Mouse (Mus musculus): ENCODE results near the gene Stat3. TPM values are rescaled to one million over a fixed set of nuclear protein-coding genes. Genes with fewer than 3 reads are reported as not detected.
A peak's percentile ranks its signal among the peaks of the same experiment; 100 is the strongest.

Stat3 gene
- total and polyA plus RNA-seq, 3 experiments: 25.7 to 249 (median 64.7) TPM

DNA sequence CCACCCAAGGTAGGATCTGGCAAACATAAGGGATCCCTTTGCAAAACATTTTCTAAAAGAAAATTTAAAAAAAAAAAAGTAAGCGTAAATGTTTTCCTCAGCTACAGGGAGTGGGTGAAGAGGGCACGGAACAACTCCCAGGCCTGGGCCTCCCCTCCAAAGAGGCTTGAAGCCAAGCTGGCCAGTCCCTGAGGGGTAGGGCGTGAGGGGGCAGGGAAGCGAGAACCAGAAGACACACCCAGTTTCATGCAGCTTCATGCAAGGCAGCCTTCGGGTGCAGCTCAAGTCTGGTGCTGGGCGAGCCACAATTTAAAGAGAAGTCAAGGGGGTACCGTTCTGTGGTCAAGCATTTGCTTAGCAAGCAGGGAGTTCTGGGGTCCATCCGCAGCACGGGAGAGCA lies 24.3 kb upstream of the Stat3 start:
- DNase-seq (ENCODE audit: low read depth, low spot score): no peak
- Histone ChIP-seq H3K79me2 (ENCODE audit: control insufficient read depth, insufficient read depth, low read length, poor library complexity) (no peaks in the 10 kb centered on the region), H3K9ac (ENCODE audit: control insufficient read depth, low read depth, low read length, poor library complexity, severe bottlenecking) (no peak overlapping the region), H3K4me1 (ENCODE audit: control insufficient read depth in 1 of 2, insufficient read depth in 2 of 2, low read length in 2 of 2) (peaks cover 11 to 25% of the 10 kb centered on the region in 2 experiments), H3K36me3 (ENCODE audit: control insufficient read depth in 1 of 2, insufficient read depth in 2 of 2, low read length in 2 of 2) (peaks cover 0 to 11% of the 10 kb centered on the region in 2 experiments; a peak in 2 of 4 replicates), H3K27me3 (ENCODE audit: control insufficient read depth in 1 of 2, insufficient read depth in 2 of 2, low read length in 2 of 2) (no peaks in the 10 kb centered on the region), H3K4me3 (ENCODE audit: control insufficient read depth in 1 of 2, insufficient read depth in 1 of 2, low read depth in 2 of 2, low read length in 2 of 2) (no peak overlapping the region), H3K9me3 (replicated peaks; ENCODE audit: insufficient read depth, low read length) (no peaks in the 10 kb centered on the region), H3K27ac (ENCODE audit: control insufficient read depth, low read depth, low read length) (no peak overlapping the region)
- TF ChIP-seq TBP (IDR thresholded peaks at IDR 0.05; ENCODE audit: low read depth, low read length): no peak
- no peak for TF ChIP-seq TCF12 (IDR thresholded peaks at IDR 0.05; ENCODE audit: low read depth, low read length)
- no peak for TF ChIP-seq MYB (IDR thresholded peaks at IDR 0.05; ENCODE audit: low read depth, low read length)
- TF ChIP-seq ETS1 (IDR thresholded peaks at IDR 0.05; ENCODE audit: low read depth, low read length): no peak
- TF ChIP-seq NRF1 (IDR thresholded peaks at IDR 0.05; ENCODE audit: insufficient read depth, low read depth, low read length, poor library complexity, severe bottlenecking): no peak
- no peak for TF ChIP-seq ZMIZ1 (IDR thresholded peaks at IDR 0.05; ENCODE audit: low read depth, low read length)
- TF ChIP-seq POLR2A (IDR thresholded peaks at IDR 0.05; ENCODE audit: control insufficient read depth in 1 of 2, insufficient read depth in 1 of 2, low read depth in 1 of 2, low read length in 2 of 2, poor library complexity in 1 of 2): no peak
- TF ChIP-seq KAT2A (conservative IDR thresholded peaks at IDR 0.05; ENCODE audit: low read depth, low read length): no peak
- no peak for TF ChIP-seq E2F4 (IDR thresholded peaks at IDR 0.05; ENCODE audit: borderline replicate concordance, low read depth, low read length)
- TF ChIP-seq MAZ (IDR thresholded peaks at IDR 0.05; ENCODE audit: low read depth, low read length): no peak
- no peak for TF ChIP-seq CTCF (IDR thresholded peaks at IDR 0.05 in 2 of 3, conservative IDR thresholded peaks at IDR 0.05 in 1 of 3; ENCODE audit: control insufficient read depth in 1 of 3, insufficient read depth in 1 of 3, low read depth in 2 of 3, low read length in 3 of 3, poor library complexity in 1 of 3, severe bottlenecking in 1 of 3)
- TF ChIP-seq MAFK (IDR thresholded peaks at IDR 0.05; ENCODE audit: borderline replicate concordance, low read depth, low read length): no peak

DNA sequence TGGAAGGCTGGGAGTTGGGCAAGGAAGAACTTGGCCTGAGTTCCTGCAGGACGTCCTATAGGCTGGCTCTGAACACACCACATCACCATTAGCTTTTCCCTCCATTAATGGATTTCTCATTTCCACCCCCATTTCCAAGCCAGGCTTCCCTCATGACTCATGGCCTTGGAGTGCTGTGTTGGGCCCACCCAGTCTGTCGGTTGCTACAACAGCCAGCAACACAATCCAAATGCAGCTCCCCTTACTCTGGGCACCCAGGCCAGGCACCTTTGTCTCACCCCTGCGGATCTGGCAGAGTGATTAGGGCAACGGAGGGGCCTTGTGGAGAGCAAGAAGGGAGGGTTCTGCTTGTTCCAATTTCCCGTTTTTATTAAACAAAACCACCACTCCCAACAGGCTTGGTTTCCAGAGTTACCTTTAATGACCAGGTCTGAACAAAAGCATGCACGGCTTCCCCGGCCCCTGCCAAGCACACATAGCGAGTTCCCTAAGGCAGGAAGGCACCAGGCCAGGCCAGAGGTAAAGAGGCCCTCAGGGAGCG lies 23.1 kb upstream of the Stat3 start:
- no peaks in the 10 kb centered on the region for H3K27me3 ChIP-seq (ENCODE audit: control insufficient read depth in 1 of 2, insufficient read depth in 2 of 2, low read length in 2 of 2)

More for the DNA sequence above, 23.1 kb upstream of the Stat3 start:
- TF ChIP-seq HCFC1 (IDR thresholded peaks at IDR 0.05; ENCODE audit: low read depth, low read length) (no peak), E2F4 (IDR thresholded peaks at IDR 0.05; ENCODE audit: borderline replicate concordance, low read depth, low read length) (no peak), CHD1 (IDR thresholded peaks at IDR 0.05; ENCODE audit: low read depth, low read length) (no peak), MAZ (IDR thresholded peaks at IDR 0.05; ENCODE audit: low read depth, low read length) (no peak), POLR2AphosphoS5 (IDR thresholded peaks at IDR 0.05; ENCODE audit: borderline replicate concordance, low read depth, low read length) (no peak), POLR2AphosphoS2 (IDR thresholded peaks at IDR 0.05; ENCODE audit: low read length) (no peak), MAX (IDR thresholded peaks at IDR 0.05; ENCODE audit: low read length) (no peak), ZMIZ1 (IDR thresholded peaks at IDR 0.05; ENCODE audit: low read depth, low read length) (no peak), SMC3 (IDR thresholded peaks at IDR 0.05; ENCODE audit: low read depth, low read length) (no peak), KAT2A (conservative IDR thresholded peaks at IDR 0.05; ENCODE audit: low read depth, low read length) (no peak), MEF2A (IDR thresholded peaks at IDR 0.05; ENCODE audit: extremely low read depth, insufficient replicate concordance, low read depth, low read length, poor library complexity, severe bottlenecking) (no peak), USF1 (IDR thresholded peaks at IDR 0.05; ENCODE audit: low read depth, low read length) (no peak), MYB (IDR thresholded peaks at IDR 0.05; ENCODE audit: low read depth, low read length) (no peak), ZNF384 (IDR thresholded peaks at IDR 0.05; ENCODE audit: low read depth, low read length) (no peak), EP300 (IDR thresholded peaks at IDR 0.05; ENCODE audit: low read depth in 1 of 2, low read length in 2 of 2) (no peak)
- Histone ChIP-seq H3K9me3 (replicated peaks; ENCODE audit: insufficient read depth, low read length) (no peaks in the 10 kb centered on the region), H3K9ac (ENCODE audit: control insufficient read depth, low read depth, low read length, poor library complexity, severe bottlenecking) (no peak overlapping the region; the same call in 1 of the 2 replicates), H3K27ac (ENCODE audit: control insufficient read depth, low read depth, low read length) (no peak overlapping the region), H3K4me3 (ENCODE audit: control insufficient read depth in 1 of 2, insufficient read depth in 1 of 2, low read depth in 2 of 2, low read length in 2 of 2) (no peak overlapping the region), H3K79me2 (ENCODE audit: control insufficient read depth, insufficient read depth, low read length, poor library complexity) (no peaks in the 10 kb centered on the region), H3K4me1 (ENCODE audit: control insufficient read depth in 1 of 2, insufficient read depth in 2 of 2, low read length in 2 of 2) (peaks cover 11 to 25% of the 10 kb centered on the region in 2 experiments), H3K36me3 (ENCODE audit: control insufficient read depth in 1 of 2, insufficient read depth in 2 of 2, low read length in 2 of 2) (peaks cover 0 to 11% of the 10 kb centered on the region in 2 experiments; a peak in 2 of 4 replicates)
- peak; percentile 38 for DNase-seq (ENCODE audit: low read depth, low spot score)

Data from MEL (cell line).